Mouse (Mus musculus) embryonic facial prominence, embryonic 11.5 days (tissue): ENCODE measurements around the gene Nfasc. TPM values are rescaled to one million over a fixed set of nuclear protein-coding genes. Genes with fewer than 3 reads are reported as not detected.

Source experiments
- ATAC-seq: fragments of 200-750 bp; cut with Nextera tagmentation; replicated peaks from 2 replicates; pipeline ENCODE4 v1.8.0; 2017; ENCODE audit warnings: low read depth; ENCODE audit not compliant: insufficient number of reproducible peaks, low FRiP score, low TSS enrichment
- DNase-seq: peaks from one replicate; pipeline ENCODE4 v3.0.0-alpha.2; 2015; ENCODE audit warnings: low spot score
- H3K27ac ChIP-seq: fragments of 300-500 bp; sonication (generic); replicated peaks from 2 replicates; pipeline ENCODE4 v1.5.1; 2014; ENCODE audit warnings: mild to moderate bottlenecking, low read depth, low read length, control low read depth
- H3K27me3 ChIP-seq: fragments of 300-500 bp; sonication (generic); 2 replicates; pipeline ENCODE4 v1.6.1; 2014; ENCODE audit warnings: mild to moderate bottlenecking, low read length, moderate library complexity, mixed read lengths; ENCODE audit not compliant: control insufficient read depth, insufficient read depth
- H3K36me3 ChIP-seq: fragments of 300-500 bp; sonication (generic); replicated peaks from 2 replicates; pipeline ENCODE4 v1.6.1; 2014; ENCODE audit warnings: low read depth, mild to moderate bottlenecking, low read length, moderate library complexity, mixed read lengths; ENCODE audit not compliant: control insufficient read depth, insufficient read depth
- H3K4me1 ChIP-seq: fragments of 300-500 bp; sonication (generic); 2 replicates; pipeline ENCODE4 v1.6.1; 2014; ENCODE audit warnings: low read length, mixed read lengths; ENCODE audit not compliant: control insufficient read depth, insufficient read depth
- H3K4me2 ChIP-seq: fragments of 300-500 bp; sonication (generic); 2 replicates; pipeline ENCODE4 v1.6.1; 2014; ENCODE audit warnings: low read depth, mild to moderate bottlenecking, control low read depth, low read length, moderate library complexity
- H3K4me3 ChIP-seq: fragments of 300-500 bp; sonication (generic); 2 replicates; pipeline ENCODE4 v1.5.1; 2014; ENCODE audit warnings: low read depth, low read length, control low read depth
- H3K9ac ChIP-seq: fragments of 300-500 bp; sonication (generic); replicated peaks from 2 replicates; pipeline ENCODE4 v1.6.1; 2014; ENCODE audit warnings: mild to moderate bottlenecking, control low read depth, low read length
- H3K9me3 ChIP-seq: fragments of 300-500 bp; sonication (generic); replicated peaks from 2 replicates; pipeline ENCODE4 v1.6.1; 2016; ENCODE audit warnings: mild to moderate bottlenecking, low read length, inconsistent platforms, mixed read lengths; ENCODE audit not compliant: control insufficient read depth
- WGBS: fragments of 180-500 bp; shearing (Covaris S2); extraction: QIAGEN DNeasy Blood & Tissue Kit; methylation state at CpG from one replicate; pipeline ENCODE4 v1.1.7; 2014; 5-methylcytosine and 5-hydroxymethylcytosine counted together
- polyA plus RNA-seq: library from polyadenylated mRNA; unstranded; fragments of >200 nt; fragmentation: Nextera tagmentation; extraction: Ambion mirVana; gene quantifications from 2 replicates; pipeline ENCODE4 v1.2.1, GENCODE M21; 2014

Nfasc gene
- polyA plus RNA-seq, 1 experiment from 2014 or later, result 3.6 TPM

- WGBS, result 71% methylated on average over 4 of the region's 4 CpGs
- no peak overlapping the region for H3K9ac ChIP-seq
- no peaks in the 10 kb centered on the region for H3K4me1 ChIP-seq
- DNase-seq (no peak), ATAC-seq (no peak)
- H3K4me3 ChIP-seq, result no peak overlapping the region
- H3K9me3 ChIP-seq, result no peaks in the 10 kb centered on the region
- H3K36me3 ChIP-seq, result no peaks in the 10 kb centered on the region
- no peak overlapping the region for H3K4me2 ChIP-seq
- H3K27ac ChIP-seq, result no peak overlapping the region
- no peaks in the 10 kb centered on the region for H3K27me3 ChIP-seq
Measured at GRCm38 (mm10) chr1:132722362-132722761, 19.2 kb downstream of the Nfasc start.

- WGBS, result 55% methylated on average over 3 of the region's 3 CpGs
- no peaks in the 10 kb centered on the region for H3K9me3 ChIP-seq
- no peak for DNase-seq
- ATAC-seq, result no peak
- no peak overlapping the region for H3K4me3 ChIP-seq
- no peaks in the 10 kb centered on the region for H3K36me3 ChIP-seq
- no peak overlapping the region for H3K9ac ChIP-seq
- H3K27ac ChIP-seq, result no peak overlapping the region
- no peaks in the 10 kb centered on the region for H3K4me1 ChIP-seq
- H3K4me2 ChIP-seq, result no peak overlapping the region
- H3K27me3 ChIP-seq, result no peaks in the 10 kb centered on the region
Measured at GRCm38 (mm10) chr1:132721266-132721665, 20.3 kb downstream of the Nfasc start.

GRCm38 (mm10) chr1:132718225-132718624 is 23.4 kb downstream of the Nfasc start:
- H3K9ac ChIP-seq, result no peak overlapping the region
- no peaks in the 10 kb centered on the region for H3K4me1 ChIP-seq
- H3K9me3 ChIP-seq, result no peaks in the 10 kb centered on the region
- no peak for ATAC-seq
- DNase-seq, result no peak
- no peak overlapping the region for H3K27ac ChIP-seq
- no peaks in the 10 kb centered on the region for H3K36me3 ChIP-seq
- 79% methylated on average over 5 of the region's 5 CpGs for WGBS
- H3K4me3 ChIP-seq, result no peak overlapping the region
- no peaks in the 10 kb centered on the region for H3K27me3 ChIP-seq
- H3K4me2 ChIP-seq, result no peak overlapping the region

- H3K4me1 ChIP-seq, result no peaks in the 10 kb centered on the region
- no peak overlapping the region for H3K4me3 ChIP-seq
- DNase-seq (no peak), ATAC-seq (no peak)
- H3K9me3 ChIP-seq, result no peaks in the 10 kb centered on the region
- H3K36me3 ChIP-seq, result no peaks in the 10 kb centered on the region
- H3K27ac ChIP-seq, result no peak overlapping the region
- H3K9ac ChIP-seq, result no peak overlapping the region
- 85% methylated on average over 9 of the region's 9 CpGs for WGBS
- H3K27me3 ChIP-seq, result no peaks in the 10 kb centered on the region
- H3K4me2 ChIP-seq, result no peak overlapping the region
Measured at GRCm38 (mm10) chr1:132715044-132715443, 26.6 kb downstream of the Nfasc start.

GRCm38 (mm10) chr1:132709419-132709818 is 32.2 kb downstream of the Nfasc start:
- H3K9ac ChIP-seq, result no peak overlapping the region
- WGBS, result 74% methylated on average over 5 of the region's 5 CpGs
- DNase-seq, result no peak
- H3K4me1 ChIP-seq, result no peaks in the 10 kb centered on the region
- H3K36me3 ChIP-seq, result no peaks in the 10 kb centered on the region
- no peaks in the 10 kb centered on the region for H3K27me3 ChIP-seq
- no peak overlapping the region for H3K4me2 ChIP-seq
- H3K27ac ChIP-seq, result no peak overlapping the region
- no peak overlapping the region for H3K4me3 ChIP-seq
- no peaks in the 10 kb centered on the region for H3K9me3 ChIP-seq
- no peak for ATAC-seq

- H3K9ac ChIP-seq, result no peak overlapping the region
- H3K9me3 ChIP-seq, result no peaks in the 10 kb centered on the region
- H3K27ac ChIP-seq, result no peak overlapping the region
- no peaks in the 10 kb centered on the region for H3K36me3 ChIP-seq
- no peak overlapping the region for H3K4me2 ChIP-seq
- no peaks in the 10 kb centered on the region for H3K27me3 ChIP-seq
- DNase-seq (no peak), ATAC-seq (0 out of 2 replicates have a peak, but pooled peaks have one; percentile 25)
- H3K4me3 ChIP-seq, result no peak overlapping the region
- no peaks in the 10 kb centered on the region for H3K4me1 ChIP-seq
- WGBS, result 58% methylated on average over 8 of the region's 8 CpGs
Measured at GRCm38 (mm10) chr1:132707301-132707700, 34.3 kb downstream of the Nfasc start.

- no peaks in the 10 kb centered on the region for H3K27me3 ChIP-seq
- no peak overlapping the region for H3K4me2 ChIP-seq
- ATAC-seq (no peak), DNase-seq (no peak)
- no peak overlapping the region for H3K4me3 ChIP-seq
- no peaks in the 10 kb centered on the region for H3K9me3 ChIP-seq
- no peaks in the 10 kb centered on the region for H3K36me3 ChIP-seq
- WGBS, result 21% methylated on average over 5 of the region's 5 CpGs
- H3K27ac ChIP-seq, result no peak overlapping the region
- H3K9ac ChIP-seq, result no peak overlapping the region
- no peaks in the 10 kb centered on the region for H3K4me1 ChIP-seq
Measured at GRCm38 (mm10) chr1:132703467-132703866, 38.1 kb downstream of the Nfasc start.

- DNase-seq (no peak), ATAC-seq (no peak)
- H3K4me3 ChIP-seq, result no peak overlapping the region
- H3K4me1 ChIP-seq, result no peaks in the 10 kb centered on the region
- H3K4me2 ChIP-seq, result no peak overlapping the region
- H3K36me3 ChIP-seq, result no peaks in the 10 kb centered on the region
- no peak overlapping the region for H3K9ac ChIP-seq
- H3K27ac ChIP-seq, result no peak overlapping the region; the same call in 1 of the 2 replicates
- WGBS, result 53% methylated on average over 4 of the region's 4 CpGs
- H3K9me3 ChIP-seq, result no peaks in the 10 kb centered on the region
- no peaks in the 10 kb centered on the region for H3K27me3 ChIP-seq
Measured at GRCm38 (mm10) chr1:132696926-132697325, 44.7 kb downstream of the Nfasc start.
